Mouse (Mus musculus) E14TG2a.4 (cell line): ENCODE data around the gene Usp42.

ENCODE experiments used
- CTCF ChIP-seq: conservative IDR thresholded peaks from 2 replicates; pipeline ENCODE4 v1.5.1; 2014; ENCODE audit warnings: low read length
- NANOG ChIP-seq: IDR thresholded peaks from 2 replicates; pipeline ENCODE4 v1.6.1; 2014; ENCODE audit warnings: borderline replicate concordance, low read length, mixed read lengths

DNA sequence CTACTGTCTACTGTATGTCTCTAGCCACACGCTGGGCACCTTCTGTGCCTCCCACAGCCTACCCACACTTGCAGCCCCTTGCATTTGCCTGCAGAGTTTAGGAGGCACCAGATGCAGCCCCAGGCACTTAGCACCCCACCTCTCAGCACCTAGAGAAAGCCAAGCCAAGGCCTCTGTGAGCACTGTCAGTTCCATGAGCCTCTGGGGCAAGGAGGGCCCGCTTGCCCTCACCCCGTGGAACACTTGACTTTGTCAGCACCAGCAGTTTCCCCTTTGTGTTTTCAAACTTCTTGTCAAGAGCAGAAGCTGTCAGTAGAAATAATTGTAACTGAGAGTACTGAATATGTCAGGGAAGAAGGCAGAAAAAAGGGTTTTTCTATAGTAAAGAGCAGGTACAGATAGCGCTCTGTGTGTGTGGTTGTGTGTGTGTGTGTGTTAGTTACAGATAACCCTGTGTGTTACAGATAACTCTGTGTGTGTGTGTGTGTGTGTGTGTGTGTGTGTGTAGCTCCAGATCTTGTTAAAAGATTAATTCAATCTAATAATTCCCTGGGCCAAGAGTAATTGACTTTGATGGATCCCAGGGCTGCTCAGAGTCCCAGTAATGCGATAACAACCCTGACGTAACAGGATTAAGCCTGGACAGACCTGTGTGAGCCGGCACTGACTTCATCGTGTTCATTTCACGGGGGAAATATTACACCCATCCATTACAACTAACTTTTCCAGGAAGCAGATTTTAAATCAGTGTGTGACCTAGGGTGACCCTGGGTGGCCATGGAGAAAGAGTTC is 25.9 kb downstream of the Usp42 start:
- TF ChIP-seq CTCF (no peak), NANOG (no peak)
